Mouse (Mus musculus) lung, adult 2 months (tissue): ENCODE data around the gene Map3k4.

Experiments
- CTCF ChIP-seq: fragments of 200-500 bp; IDR thresholded peaks from 2 replicates; pipeline ENCODE4 v1.5.1; 2011; ENCODE audit warnings: mild to moderate bottlenecking, low read length, control low read depth; ENCODE audit not compliant: insufficient read depth
- POLR2A ChIP-seq: fragments of 200-500 bp; IDR thresholded peaks from 2 replicates; pipeline ENCODE4 v1.6.1; 2011; ENCODE audit warnings: low read depth, mild to moderate bottlenecking, control low read depth, low read length, borderline replicate concordance; ENCODE audit errors: extremely low read depth

- no peak for TF ChIP-seq CTCF
- TF ChIP-seq POLR2A, result no peak
Measured at GRCm38 (mm10) chr17:12201086-12201485, 117.5 kb downstream of the Map3k4 start.
